Mouse (Mus musculus) spleen, adult 2 months (tissue): ENCODE data around the gene Fis1.

Source experiments
- CTCF ChIP-seq: fragments of 200-500 bp; IDR thresholded peaks from 2 replicates; pipeline ENCODE4 v1.5.1; 2011; ENCODE audit warnings: mild to moderate bottlenecking, inconsistent platforms; ENCODE audit not compliant: insufficient read depth, insufficient read length, insufficient replicate concordance; ENCODE audit errors: extremely low read depth
- POLR2A ChIP-seq: fragments of 200-500 bp; IDR thresholded peaks from 2 replicates; pipeline ENCODE4 v1.6.1; 2011; ENCODE audit warnings: low read depth, low read length, inconsistent platforms

DNA sequence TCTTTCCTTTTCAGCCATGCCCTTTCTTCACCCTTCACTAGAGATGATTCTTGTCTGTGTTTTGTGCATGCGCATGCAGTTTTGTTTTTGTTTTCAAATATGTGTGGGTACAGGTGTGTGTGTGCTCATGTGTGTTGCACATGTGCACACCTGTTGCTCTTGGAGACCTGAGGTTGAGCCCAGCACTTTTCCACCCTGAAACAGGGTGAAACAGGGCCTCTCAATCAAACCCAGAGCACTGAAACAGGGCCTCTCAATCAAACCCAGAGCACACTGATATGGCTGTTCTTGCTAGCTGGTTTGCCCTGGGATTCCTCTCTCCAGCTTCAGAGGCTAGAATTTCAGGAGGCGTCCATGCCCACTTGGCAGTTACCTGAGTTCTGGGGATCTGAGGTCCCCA lies 47.5 kb downstream of the Fis1 start:
- TF ChIP-seq POLR2A (no peak), CTCF (no peak)
